Mouse (Mus musculus) lung, embryonic 16.5 days (tissue): ENCODE results near the gene Samd8. TPM values are rescaled to one million over a fixed set of nuclear protein-coding genes. Genes with fewer than 3 reads are reported as not detected.

Experiments used
- ATAC-seq: fragments of 200-750 bp; cut with Nextera tagmentation; 2 replicates; pipeline ENCODE4 v1.8.0; 2017; ENCODE audit warnings: low read depth, mild to moderate bottlenecking, moderate library complexity
- H3K27ac ChIP-seq: fragments of 300-500 bp; sonication (generic); 2 replicates; pipeline ENCODE4 v1.5.1; 2014; ENCODE audit warnings: mild to moderate bottlenecking, control low read depth, low read length
- H3K27me3 ChIP-seq: fragments of 300-500 bp; sonication (generic); 2 replicates; pipeline ENCODE4 v1.6.1; 2014; ENCODE audit warnings: low read depth, low read length, mixed read lengths; ENCODE audit not compliant: control insufficient read depth, insufficient read depth
- H3K36me3 ChIP-seq: fragments of 300-500 bp; sonication (generic); 2 replicates; pipeline ENCODE4 v1.6.1; 2014; ENCODE audit warnings: low read length; ENCODE audit not compliant: control insufficient read depth, insufficient read depth
- H3K4me1 ChIP-seq: fragments of 300-500 bp; sonication (generic); replicated peaks from 2 replicates; pipeline ENCODE4 v1.6.1; 2014; ENCODE audit warnings: low read length, mixed read lengths; ENCODE audit not compliant: control insufficient read depth, insufficient read depth
- H3K4me2 ChIP-seq: fragments of 300-500 bp; sonication (generic); 2 replicates; pipeline ENCODE4 v1.6.1; 2014; ENCODE audit warnings: low read depth, low read length, control low read depth
- H3K4me3 ChIP-seq: fragments of 300-500 bp; sonication (generic); 2 replicates; pipeline ENCODE4 v1.5.1; 2014; ENCODE audit warnings: mild to moderate bottlenecking, low read length, control low read depth
- H3K9ac ChIP-seq: fragments of 300-500 bp; sonication (generic); 2 replicates; pipeline ENCODE4 v1.6.1; 2014; ENCODE audit warnings: low read length, control low read depth
- H3K9me3 ChIP-seq: fragments of 300-500 bp; sonication (generic); 2 replicates; pipeline ENCODE4 v1.6.1; 2016; ENCODE audit warnings: low read length; ENCODE audit not compliant: control insufficient read depth
- WGBS: fragments of 180-500 bp; shearing (Covaris S2); extraction: QIAGEN DNeasy Blood & Tissue Kit; methylation state at CpG from one replicate; pipeline ENCODE4 v1.1.7; 2014; 5-methylcytosine and 5-hydroxymethylcytosine counted together
- polyA plus RNA-seq: library from polyadenylated mRNA; unstranded; fragments of >200 nt; fragmentation: Nextera tagmentation; extraction: Ambion mirVana; gene quantifications from 2 replicates; pipeline ENCODE4 v1.2.1, GENCODE M21; 2015

The Samd8 gene
- polyA plus RNA-seq, 1 experiment from 2014 or later: 7.2 TPM

DNA sequence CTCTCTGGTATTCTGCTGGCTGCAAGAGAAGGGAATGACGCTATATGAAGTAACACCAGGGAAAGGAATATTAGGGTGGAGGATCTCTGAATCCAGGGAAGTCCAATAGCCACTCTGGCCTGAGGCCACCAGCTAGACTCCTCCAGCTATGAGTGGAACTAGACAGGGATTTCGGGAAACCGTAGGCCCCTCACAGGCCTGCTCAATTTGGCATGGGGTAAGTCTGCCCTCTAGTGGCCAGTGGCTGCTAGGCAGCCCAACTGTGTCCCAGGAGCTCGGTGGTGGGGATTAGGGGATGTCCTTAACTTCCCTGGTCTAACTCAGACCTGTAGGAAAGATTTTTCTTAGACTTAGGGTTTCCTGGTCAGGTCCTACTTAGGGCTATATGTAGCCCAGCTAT lies 8.5 kb upstream of the Samd8 start:
- no peak overlapping the region for H3K4me3 ChIP-seq
- no peaks in the 10 kb centered on the region for H3K36me3 ChIP-seq
- H3K9ac ChIP-seq: peak overlapping the region; percentile 31; the same call in 1 of the 2 replicates
- H3K27ac ChIP-seq: no peak overlapping the region
- no peaks in the 10 kb centered on the region for H3K9me3 ChIP-seq
- no peaks in the 10 kb centered on the region for H3K27me3 ChIP-seq
- ATAC-seq: peak; percentile 78
- 15% methylated on average over 4 of the region's 4 CpGs for WGBS
- H3K4me2 ChIP-seq: no peak overlapping the region
- no peaks in the 10 kb centered on the region for H3K4me1 ChIP-seq

DNA sequence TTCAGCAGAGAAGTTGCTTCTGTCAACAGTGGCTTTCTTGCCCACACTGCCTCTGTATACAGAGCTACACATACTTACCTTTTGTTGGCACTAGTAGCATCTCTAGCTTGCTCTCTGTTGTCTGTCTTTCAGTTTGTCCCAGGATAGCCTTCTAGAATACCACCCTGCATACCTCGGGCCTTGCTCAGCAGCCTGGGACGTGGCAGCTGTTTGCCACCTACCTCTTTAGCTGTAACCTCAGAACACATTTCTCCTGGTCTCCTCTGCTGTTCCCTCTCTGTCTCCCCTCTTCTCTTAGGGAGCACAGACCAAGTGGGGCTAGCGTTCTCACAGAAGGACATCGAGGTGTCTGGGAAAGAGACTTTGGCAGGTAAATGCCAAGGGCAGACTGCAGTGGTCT lies 7.9 kb upstream of the Samd8 start:
- Histone ChIP-seq H3K4me1 (no peaks in the 10 kb centered on the region), H3K27me3 (no peaks in the 10 kb centered on the region), H3K4me3 (no peak overlapping the region), H3K4me2 (no peak overlapping the region), H3K9me3 (no peaks in the 10 kb centered on the region), H3K27ac (no peak overlapping the region), H3K9ac (no peak overlapping the region), H3K36me3 (no peaks in the 10 kb centered on the region)
- no peak for ATAC-seq
- 86% methylated on average over 4 of the region's 4 CpGs for WGBS

DNA sequence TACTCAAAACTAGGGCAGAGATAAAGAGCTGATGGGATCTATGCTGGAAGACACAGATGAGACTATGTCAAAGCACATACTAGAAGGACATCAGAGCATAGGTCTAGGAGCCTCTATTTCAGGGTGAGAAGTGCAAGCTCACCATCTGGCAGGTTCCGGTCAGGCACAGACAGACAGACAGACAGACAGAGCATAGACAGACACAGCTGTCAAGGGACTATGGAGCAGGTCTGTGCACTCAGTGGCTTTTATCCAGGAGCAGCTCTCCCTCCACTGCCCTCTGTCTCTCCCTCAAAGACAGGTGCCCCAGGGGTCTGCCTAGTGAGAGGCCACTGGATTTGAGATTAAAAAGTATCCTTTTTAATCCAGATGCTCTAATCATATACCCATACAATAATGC lies 6.2 kb upstream of the Samd8 start:
- no peak overlapping the region for H3K4me2 ChIP-seq
- H3K27ac ChIP-seq: no peak overlapping the region
- no peak for ATAC-seq
- no peak overlapping the region for H3K9ac ChIP-seq
- no peaks in the 10 kb centered on the region for H3K27me3 ChIP-seq
- no peaks in the 10 kb centered on the region for H3K36me3 ChIP-seq
- H3K9me3 ChIP-seq: no peaks in the 10 kb centered on the region
- 78% methylated on average over 1 of the region's 1 CpGs for WGBS
- no peaks in the 10 kb centered on the region for H3K4me1 ChIP-seq
- H3K4me3 ChIP-seq: no peak overlapping the region

DNA sequence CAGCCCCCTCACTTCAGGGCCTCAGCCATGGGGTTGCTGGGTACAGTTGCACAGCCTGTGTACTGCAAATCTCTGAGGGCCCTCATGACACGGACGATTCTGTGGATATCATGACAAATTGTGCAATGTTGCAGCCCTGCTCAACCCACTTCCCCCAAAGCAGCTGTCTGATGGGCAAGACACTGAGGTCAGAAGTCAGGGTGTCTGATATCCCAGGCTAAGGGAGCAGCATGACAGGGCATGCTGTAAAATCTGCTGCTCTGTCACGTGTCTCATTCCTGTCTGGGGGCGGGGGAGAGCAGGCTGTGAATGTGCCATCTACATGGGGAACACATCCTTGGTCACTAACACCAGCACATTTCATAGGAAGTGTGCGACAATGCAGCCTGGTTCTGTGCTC lies 5.2 kb upstream of the Samd8 start:
- Histone ChIP-seq H3K9ac (no peak overlapping the region), H3K4me3 (no peak overlapping the region), H3K4me2 (no peak overlapping the region), H3K4me1 (0 out of 2 replicates have a peak, but pooled peaks cover 3% of the 10 kb centered on the region), H3K27me3 (no peaks in the 10 kb centered on the region), H3K9me3 (no peaks in the 10 kb centered on the region), H3K27ac (no peak overlapping the region), H3K36me3 (no peaks in the 10 kb centered on the region)
- WGBS: 70% methylated on average over 5 of the region's 5 CpGs
- ATAC-seq: no peak

DNA sequence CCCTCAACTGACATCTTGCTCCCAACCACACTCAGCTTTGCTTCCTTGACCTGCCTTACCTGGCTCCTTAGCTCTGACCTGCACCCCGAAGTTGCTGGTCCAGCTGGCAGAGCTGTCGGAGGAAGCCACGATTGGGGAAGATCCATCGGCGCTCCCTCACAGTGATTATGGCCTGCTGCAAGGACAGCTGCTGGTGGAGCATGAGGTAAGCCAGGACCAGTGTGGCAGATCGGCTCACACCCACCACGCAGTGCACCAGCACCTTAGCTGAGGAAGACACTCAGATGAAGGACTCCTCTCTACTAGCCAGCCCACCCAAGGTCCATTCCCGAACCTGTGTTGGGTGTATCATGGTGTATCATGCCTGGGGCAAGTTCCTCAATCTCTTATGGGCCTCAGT lies 4.1 kb upstream of the Samd8 start:
- no peak overlapping the region for H3K4me2 ChIP-seq
- WGBS: 94% methylated on average over 8 of the region's 8 CpGs
- ATAC-seq: no peak
- no peaks in the 10 kb centered on the region for H3K9me3 ChIP-seq
- no peaks in the 10 kb centered on the region for H3K27me3 ChIP-seq
- H3K36me3 ChIP-seq: no peaks in the 10 kb centered on the region
- no peak overlapping the region for H3K4me3 ChIP-seq
- H3K4me1 ChIP-seq: peaks cover 3% of the 10 kb centered on the region; the same call in 1 of the 2 replicates
- H3K27ac ChIP-seq: no peak overlapping the region
- H3K9ac ChIP-seq: no peak overlapping the region

DNA sequence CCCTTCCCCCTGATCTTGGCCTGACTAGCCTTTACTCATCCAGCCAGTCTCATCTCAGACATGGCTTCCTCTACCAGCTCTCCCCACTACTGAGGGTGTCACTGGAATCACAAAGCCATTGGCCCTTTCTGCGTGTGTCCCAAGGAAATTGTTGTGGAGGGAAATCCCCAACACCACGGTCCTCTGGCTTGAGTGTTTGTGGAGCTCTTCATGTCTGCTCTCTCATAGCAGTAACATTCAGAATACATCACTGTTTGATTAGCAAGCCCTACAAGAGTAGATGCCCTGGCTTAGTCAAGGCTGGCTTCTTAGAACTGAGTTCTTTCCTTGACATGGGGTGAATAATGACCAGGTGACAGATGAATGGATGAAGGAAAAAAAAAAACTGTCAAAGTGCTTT lies 3.5 kb upstream of the Samd8 start:
- peaks cover 7% of the 10 kb centered on the region for H3K4me1 ChIP-seq
- 38% methylated on average over 2 of the region's 2 CpGs for WGBS
- no peak overlapping the region for H3K9ac ChIP-seq
- no peak overlapping the region for H3K4me2 ChIP-seq
- H3K27me3 ChIP-seq: no peaks in the 10 kb centered on the region
- H3K27ac ChIP-seq: no peak overlapping the region
- no peak for ATAC-seq
- H3K36me3 ChIP-seq: no peaks in the 10 kb centered on the region
- no peak overlapping the region for H3K4me3 ChIP-seq
- no peaks in the 10 kb centered on the region for H3K9me3 ChIP-seq

DNA sequence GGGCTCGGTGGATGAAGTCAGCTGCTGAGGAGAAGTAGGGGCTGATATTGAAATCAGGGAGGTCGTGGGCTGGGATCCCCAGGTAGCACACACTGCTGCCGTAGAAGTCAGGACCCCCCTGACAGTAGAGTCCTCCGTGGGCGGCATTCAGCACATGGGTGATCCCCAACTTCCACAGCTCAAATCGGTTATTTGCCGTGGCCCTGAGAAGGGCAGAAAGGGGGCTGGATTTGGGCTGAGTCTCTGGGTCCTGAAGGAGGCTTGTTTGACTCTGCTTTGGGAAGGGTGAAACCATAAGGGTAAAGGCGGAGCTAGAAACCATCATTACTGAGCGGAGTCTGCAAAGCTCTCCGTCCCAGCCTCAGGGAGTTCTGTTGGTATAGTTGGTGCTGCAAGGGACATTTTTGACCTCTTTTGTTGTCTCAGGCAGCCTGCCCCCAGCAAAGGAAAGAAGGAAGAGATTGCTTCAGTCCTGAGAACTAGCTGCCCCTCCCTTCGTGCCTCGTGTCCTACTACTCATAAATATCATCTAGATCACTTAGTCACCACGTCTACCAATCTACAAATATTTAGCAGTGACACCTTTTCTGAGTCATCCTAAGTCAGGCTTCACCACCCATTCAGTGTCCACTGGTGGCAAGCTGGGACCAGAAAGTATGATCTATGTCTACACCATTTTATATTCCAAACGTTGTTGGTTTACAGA lies 2.7 kb upstream of the Samd8 start:
- ATAC-seq: no peak
- no peaks in the 10 kb centered on the region for H3K9me3 ChIP-seq
- H3K27me3 ChIP-seq: no peaks in the 10 kb centered on the region
- no peak overlapping the region for H3K4me3 ChIP-seq
- peaks cover 8% of the 10 kb centered on the region for H3K4me1 ChIP-seq
- 65% methylated on average over 14 of the region's 14 CpGs for WGBS
- no peak overlapping the region for H3K27ac ChIP-seq
- H3K36me3 ChIP-seq: no peaks in the 10 kb centered on the region
- H3K9ac ChIP-seq: no peak overlapping the region
- H3K4me2 ChIP-seq: no peak overlapping the region

DNA sequence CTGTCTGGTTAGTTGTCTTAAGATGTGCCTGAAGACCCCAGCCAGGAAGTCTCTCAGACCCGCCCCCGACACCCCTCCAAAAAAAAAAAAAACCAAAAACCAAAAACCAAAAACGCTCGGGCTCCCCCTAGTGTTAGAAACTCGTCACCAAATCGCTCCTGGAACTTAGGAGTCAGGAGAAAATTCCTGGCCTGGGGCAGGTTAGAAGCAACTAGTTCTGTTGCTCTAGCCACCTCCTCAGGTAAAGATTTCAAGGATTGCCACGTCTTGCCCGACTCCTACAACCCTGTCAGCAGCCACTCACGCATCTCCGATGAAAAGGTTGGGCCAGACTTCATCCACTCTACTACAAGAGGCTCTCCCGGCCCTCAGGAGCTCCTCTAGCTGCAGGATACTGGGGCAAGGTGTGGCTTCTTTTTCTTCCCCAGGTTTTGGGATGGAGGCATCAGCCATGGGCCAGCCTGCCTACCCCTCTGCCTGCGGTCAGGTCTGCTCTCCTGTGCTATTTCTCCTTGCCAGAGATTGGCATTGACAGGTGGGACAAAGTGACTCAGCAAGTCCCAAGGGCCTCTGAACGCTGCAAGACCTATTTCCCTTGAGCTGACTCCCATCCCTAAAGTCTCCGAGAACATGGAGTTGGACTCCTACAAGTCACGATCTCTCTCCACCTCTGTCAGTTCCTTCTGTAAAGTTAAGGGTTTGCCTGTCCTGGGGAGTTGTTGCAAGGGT lies 2.0 kb upstream of the Samd8 start:
- Histone ChIP-seq H3K27me3 (no peaks in the 10 kb centered on the region), H3K9ac (no peak overlapping the region), H3K9me3 (no peaks in the 10 kb centered on the region), H3K4me1 (peaks cover 8% of the 10 kb centered on the region), H3K27ac (no peak overlapping the region), H3K36me3 (no peaks in the 10 kb centered on the region), H3K4me2 (no peak overlapping the region), H3K4me3 (no peak overlapping the region)
- ATAC-seq: no peak
- WGBS: 40% methylated on average over 15 of the region's 15 CpGs

DNA sequence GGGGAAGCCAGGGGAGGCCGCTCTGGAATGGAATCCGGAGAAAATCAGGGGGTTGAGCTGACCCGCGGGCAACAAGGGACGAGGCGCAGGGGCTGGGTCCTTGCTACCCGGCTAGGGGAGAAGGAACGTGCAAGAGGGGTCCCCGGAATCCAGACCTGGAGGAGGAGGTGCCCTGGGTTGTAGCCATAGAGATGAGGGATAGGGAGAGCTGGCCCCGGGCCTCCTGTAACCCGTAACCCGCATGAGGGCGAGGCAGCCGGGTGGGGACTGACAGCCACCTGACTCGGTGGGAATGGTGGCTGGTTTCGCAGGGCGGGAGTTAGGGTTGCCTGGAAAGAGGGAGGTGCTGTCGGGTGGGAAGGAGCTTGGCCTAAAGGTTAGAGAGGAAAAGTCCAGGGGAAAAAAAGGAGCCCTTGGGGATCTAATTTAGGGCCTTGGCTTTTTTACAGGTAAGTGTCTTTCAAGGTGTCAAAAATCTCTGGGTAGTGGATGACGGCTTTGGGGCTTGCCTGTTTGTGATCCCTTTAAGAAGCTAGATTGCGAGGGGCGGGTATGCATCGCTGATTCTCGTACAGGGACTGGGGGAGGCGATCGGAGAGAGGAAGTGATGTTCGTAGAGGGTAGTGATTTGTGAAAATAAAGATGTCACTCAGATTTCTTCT lies 681 bp downstream of the Samd8 start, which contains the start of gene Dusp13:
TSS of gene Dusp13 (minus strand) at position 301 of the 662 bp plus-strand sequence.
- no peaks in the 10 kb centered on the region for H3K9me3 ChIP-seq
- H3K27ac ChIP-seq: peak within 1 kb of the TSS; percentile 76
- H3K27me3 ChIP-seq: no peaks in the 10 kb centered on the region
- H3K4me1 ChIP-seq: peaks cover 8% of the 10 kb centered on the region
- peak within 1 kb of the TSS; percentile 89 for H3K4me3 ChIP-seq
- H3K4me2 ChIP-seq: peak within 1 kb of the TSS; percentile 70
- H3K36me3 ChIP-seq: no peaks in the 10 kb centered on the region
- H3K9ac ChIP-seq: peak within 1 kb of the TSS; percentile 89
- peak; percentile 67 for ATAC-seq
- WGBS: under 1% methylated on average over 26 of the region's 26 CpGs
